Mouse (Mus musculus): ENCODE measurements around the gene Gprc5c.

The Gprc5c gene

DNA sequence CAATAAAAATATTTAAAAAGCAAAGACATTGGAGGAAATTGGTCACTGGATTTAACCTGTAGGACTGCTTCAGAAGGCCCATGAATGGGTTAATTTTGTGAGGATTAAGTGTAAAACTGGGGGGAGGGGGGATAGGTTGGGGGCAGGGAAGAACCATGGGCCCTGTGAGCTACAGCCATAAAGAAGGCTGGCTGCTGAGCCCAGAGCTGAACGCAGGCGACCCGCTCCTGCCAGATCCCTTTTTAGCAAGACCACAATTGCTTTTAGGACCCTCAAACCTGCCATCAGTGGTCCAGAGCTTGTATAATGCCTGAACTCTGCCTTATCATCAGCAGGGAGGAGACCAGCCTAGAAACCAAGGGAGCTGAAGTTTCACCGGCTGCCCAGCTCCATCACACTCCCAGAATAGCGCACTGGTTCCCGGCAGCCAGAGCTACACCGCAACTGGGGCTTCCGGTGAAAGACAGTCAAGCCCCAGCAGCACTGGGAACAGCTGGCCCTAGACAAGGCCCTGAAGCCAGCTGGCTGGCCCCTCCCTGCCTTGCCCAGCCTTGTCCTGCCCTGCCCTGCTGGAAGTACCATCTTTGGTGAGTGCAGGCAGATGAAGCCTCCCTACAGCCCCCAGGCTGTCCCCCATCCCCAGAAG lies 7.0 kb upstream of the Gprc5c start:
- DNase-seq (ENCODE audit: low spot score in 2 of 2), result no peak

DNA sequence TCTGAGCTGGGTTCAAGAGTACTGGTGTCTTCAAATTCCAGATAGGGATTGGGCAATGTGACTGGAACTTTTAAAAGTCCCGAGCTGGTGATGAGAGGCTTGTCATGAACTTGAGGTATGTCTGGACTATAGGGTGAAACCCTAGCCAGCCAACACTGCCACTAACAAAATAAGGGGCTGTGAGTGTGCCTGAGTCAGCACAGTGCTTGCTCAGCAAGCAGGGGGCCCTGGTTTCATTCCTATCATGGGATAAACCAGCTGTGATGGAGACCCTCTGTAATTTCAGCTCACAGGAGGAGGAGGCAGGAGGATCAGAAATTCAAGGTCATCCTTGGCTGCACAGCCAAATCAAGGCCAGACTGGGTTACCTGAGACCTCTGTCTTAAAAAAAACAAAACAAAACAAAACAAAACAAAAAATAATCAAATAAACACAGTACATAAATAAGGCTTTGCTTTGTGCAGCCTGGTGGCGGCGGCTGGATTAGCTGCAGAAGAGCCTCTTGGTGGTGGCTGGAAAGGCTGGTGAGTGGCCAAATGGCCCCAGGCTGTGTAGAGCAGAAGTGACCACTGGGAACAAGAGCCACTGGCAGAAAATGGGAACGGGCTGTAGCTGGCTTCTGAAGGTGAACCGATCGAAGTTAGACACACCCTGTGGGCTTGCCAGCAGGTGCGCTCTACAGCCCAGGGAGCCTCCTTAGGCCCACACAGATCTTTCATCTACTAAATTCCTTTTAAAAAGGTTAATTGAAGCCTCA lies 6.3 kb upstream of the Gprc5c start:
- DNase-seq (ENCODE audit: low spot score in 2 of 2), result no peak

DNA sequence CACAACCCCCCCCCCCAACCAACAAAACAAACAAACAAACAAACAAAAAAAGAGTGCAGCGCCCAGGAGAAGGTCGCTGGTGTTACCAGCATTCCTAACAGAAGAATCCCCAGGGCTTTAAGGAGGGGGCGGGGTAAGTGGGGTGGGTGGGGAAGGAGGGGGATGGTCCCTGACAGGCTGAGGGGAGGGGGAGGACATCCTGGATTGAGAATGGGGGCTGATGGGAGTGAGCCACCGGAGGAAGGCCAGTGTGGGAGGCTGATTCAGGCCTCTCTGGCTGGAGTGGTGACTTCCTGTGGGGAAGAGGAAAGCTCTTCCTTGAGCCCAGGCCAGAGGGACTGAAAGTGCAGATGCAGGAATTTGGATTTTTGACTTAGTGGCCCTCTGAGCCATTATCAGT lies 4.6 kb upstream of the Gprc5c start:
- DNase-seq (ENCODE audit: low spot score in 2 of 2), result no peak

DNA sequence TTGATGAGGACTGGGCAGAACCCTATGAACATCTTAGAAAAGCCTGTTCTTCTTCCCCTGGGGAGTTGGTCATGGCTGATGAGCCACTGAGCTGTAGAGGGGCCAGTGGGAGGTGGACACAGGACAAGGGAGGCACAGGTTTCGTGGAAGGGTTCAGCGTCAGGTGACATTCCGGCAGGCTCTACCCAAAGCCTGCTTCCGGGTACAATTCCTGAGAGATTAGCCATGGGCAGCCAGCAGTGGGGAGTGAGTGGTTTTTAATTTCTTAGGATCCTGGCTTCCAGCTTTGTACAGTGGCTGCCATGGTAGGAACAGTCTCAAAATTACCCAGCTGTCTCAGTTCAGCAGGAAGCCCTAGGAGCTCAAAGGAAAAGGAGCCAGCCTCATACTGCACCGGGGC lies 3.9 kb upstream of the Gprc5c start:
- no peak for DNase-seq (ENCODE audit: low spot score in 2 of 2)

DNA sequence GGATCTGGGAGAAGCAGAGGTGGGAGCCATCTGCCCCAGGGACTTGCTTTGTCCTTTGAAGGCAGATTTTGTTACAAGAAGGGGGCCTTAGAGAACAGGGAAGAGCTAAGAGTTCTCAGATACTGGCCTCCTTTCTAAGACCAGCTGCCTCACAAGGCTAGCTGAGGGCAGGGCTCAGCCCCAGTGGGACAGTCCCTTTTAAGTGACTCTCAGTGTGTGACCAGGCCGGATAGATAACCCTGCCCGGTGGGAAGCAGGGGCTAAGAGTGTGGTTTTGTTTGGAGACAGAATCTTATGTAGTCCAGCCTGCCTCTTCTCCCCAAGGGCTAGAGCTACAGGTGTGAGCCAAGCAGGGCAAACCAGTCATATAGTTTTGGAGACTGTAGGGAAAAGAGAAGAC lies 1.4 kb upstream of the Gprc5c start:
- no peak for DNase-seq (ENCODE audit: low spot score in 2 of 2)

DNA sequence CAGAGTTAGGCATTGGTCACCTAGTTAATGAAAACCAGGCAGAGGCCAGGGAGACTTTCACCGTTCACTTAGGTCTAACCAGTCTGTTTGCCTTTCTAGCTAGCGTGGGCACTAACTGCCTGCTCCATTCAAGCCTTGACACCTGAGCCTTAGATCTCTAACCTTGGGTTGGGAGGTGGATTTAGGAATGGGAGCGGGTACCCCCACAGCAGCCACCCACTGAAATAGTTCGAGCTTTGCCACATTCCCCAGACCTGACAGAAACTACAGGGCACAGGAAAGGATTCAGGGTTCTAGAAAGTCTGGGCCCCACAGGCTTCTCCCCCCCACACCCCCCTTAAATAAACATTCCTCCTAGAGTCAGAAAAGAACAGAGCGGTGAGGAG lies 893 bp upstream of the Gprc5c start:
- DNase-seq (ENCODE audit: low spot score in 2 of 2), result no peak

DNA sequence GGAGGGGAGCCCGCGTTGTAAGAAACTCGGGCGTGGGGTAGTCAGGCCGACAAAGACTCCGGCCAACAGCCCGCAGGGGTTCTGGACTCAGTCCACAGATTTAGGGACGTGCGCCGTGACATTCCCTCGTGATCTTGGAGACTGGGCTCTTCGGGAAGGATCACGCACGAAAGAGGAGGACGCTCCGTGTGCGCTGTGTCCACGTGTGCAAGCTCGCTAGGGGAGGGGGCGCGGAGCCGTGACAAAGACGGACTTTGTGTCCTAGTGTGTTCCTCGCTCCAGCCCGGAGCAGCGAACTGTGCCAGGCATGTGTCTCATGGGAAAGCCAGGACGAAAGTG lies 286 bp downstream of the Gprc5c start:
- no peak for DNase-seq (ENCODE audit: low spot score in 2 of 2)

DNA sequence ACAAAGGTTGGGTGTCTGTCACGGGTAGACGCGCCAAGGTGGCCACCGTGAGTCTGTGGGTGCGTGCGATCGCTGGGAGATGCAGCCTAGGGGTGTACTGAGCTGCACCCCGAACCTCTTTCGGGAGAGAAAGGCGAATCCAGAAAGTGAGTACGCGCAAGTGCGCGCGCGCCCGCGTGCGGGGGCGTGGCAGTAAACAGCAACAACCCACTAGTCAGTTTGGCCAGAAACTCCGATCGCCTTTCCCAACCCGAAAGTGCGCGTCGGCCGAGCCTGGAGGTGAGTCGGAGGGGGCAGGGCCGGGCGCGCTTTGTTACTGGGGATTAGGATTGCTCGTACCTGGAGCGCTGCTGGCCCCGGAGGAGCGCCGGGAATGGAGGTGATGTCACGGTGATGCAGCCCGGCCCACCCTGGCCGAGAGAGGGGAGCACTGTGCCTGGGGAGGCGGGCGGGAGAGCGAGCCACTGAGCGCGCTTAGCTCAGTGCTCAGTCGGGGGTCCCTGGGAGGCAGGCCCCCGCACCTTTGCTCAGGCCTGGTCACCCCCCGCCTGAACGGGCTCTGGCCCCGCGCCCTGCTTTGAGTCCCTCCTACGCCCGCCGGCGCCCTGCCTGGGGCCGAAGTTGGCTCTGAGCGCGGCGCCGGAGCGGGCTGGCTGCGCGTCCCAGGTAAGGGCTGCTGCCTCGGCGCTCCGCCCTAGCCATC lies 807 bp downstream of the Gprc5c start:
- DNase-seq (ENCODE audit: low spot score in 2 of 2), result no peak

DNA sequence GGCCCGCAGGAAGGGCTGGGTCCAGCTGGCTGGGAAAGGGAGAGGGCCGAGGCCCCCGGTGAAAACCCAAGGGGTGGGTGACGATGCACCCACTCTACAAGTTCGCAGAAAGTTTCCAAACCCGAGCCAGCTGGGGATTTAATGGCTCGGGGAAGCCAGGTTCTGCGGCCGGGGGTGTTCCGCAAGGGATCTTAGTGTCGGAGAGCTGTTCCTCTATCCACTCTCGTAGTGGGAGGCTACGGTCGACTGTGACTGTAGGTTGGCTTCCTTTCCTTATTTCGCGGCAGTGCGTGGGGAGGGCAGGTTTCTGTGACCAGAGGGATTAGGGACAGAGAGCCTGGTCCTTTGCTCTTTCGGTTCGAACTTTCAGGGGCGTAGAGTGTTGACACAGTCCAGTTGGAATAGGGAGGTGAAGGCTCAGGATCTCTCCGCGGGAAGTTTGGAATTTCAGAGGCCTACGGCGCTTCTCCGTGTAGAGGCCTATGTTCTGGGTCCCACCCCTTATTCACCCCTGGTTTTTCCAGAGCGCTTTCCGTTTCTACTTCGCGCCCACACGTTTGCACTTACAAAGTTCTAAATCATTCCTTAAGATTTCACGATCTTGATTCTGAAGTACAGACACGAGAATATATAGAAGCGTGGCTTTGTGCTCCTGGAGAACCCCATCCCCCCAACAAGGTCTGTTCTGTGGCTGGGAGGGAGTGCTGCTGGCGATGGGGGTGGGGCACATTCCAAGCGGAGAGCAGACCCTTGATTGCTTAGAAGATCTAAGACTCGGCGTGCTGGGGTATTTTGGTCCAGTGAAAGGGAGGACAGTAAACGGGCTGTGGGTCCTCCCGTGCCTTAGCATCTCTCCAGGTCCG lies 1.6 kb downstream of the Gprc5c start:
- DNase-seq (ENCODE audit: low spot score in 2 of 2), result no peak

DNA sequence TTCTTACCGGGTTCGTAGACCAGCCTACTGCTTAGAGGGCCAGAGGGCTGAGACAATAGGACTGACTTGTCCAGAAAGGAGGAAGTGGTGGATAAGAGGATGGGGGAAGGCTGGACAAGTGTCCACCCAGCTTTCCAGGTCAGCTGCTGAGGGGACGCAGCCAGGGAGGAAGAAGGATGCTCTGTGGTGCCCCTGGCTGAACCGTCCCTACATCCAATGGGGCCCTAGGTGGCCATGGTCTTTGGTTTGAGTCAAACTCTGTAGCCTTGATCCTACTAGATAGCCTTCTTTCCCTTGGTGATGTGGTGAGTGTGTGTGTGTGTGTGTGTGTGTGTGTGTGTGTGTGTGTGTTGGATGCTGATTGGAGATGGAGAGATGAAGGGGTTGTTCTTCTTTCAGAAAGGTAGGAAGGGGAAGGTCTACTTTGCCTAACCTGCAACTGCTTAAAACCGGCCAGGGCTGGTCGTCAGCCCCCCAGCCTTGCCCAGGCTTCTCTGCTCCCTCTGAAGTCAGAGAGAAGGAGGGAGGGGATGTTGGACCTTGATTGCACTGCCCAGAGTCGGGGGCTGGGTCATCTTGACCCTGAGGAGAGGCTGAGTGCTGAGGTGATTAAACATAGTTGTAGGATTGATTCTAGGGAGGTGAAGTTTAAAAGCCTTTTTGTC lies 2.4 kb downstream of the Gprc5c start:
- no peak for DNase-seq (ENCODE audit: low spot score in 2 of 2)

DNA sequence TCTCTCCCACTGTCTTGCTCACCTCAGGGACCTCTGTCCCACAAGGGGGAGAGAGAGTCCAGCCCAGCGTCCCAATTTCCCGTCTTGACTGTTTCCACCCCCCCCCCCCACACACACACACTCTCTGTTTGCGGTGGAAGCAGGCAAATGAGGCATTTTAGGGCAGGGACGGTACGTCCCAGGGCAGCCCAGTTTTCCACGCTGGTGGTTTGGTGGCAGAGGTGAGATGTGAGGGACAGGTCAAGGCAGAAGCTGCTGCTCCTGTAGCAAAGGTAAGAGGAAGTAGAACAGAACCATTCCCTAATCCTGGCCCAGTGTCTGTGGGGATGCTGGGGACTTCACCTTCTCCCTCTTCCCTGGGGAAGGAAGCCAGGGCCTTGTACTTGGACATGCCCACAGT lies 3.6 kb downstream of the Gprc5c start:
- DNase-seq (ENCODE audit: low spot score in 2 of 2), result no peak

DNA sequence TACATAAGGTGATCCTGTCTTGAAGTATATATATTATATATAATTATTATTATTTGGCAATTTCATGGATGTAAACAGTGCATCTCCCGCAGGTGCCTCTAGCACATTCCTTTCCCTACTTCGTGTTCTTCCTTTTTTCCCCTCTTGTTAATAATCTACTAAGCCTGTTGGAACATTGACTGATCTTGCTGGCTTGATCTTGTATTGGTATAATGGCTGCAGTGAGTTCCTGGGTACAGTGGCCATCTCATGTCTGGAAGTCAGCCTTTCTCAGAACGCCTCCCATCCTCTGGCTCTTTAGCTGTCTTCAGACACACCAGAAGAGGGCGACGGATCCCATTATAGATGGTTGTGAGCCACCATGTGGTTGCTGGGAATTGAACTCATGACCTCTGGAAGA lies 5.2 kb downstream of the Gprc5c start:
- no peak for DNase-seq (ENCODE audit: low spot score in 2 of 2)

DNA sequence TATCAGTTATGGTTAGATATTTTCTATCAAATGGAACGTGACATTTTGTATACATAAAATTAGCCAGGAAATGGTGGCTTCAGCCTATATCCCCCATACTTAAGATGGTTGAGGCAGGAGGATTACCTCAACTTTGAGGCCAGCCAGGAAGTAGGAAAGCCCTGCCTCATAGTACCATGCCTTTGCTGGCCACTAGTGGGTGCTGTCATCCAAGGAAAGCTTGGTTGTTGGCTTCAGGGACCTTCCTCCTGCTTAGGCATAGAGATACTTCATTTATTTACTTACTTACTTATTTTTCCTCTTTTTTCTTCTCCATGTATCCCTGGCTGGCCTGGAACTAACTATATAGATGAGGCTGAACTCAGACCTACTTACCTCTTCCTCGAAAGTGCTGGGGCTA lies 7.7 kb downstream of the Gprc5c start:
- peak in 1 of 2 experiments; percentile 28 for DNase-seq (ENCODE audit: low spot score in 2 of 2)

DNA sequence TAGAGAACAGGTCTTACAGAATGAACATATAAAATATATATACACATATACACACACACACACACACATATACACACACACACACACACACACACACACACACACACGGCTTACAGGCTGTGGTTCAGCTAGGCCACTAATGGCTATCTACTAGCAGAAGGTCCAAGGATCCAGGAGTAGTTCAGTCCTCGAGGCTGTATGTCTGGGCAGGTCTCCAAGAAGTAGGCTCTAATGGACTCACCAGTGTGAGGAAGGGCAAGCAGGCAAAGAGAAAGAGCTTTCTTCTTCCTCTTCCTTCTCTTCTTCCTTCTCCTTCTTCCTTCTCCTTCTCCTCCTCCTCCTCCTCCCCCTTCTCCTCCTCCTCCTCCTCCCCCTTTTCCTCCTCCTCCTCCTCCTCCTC lies 10.1 kb downstream of the Gprc5c start:
- no peak for DNase-seq (ENCODE audit: low spot score in 2 of 2)

DNA sequence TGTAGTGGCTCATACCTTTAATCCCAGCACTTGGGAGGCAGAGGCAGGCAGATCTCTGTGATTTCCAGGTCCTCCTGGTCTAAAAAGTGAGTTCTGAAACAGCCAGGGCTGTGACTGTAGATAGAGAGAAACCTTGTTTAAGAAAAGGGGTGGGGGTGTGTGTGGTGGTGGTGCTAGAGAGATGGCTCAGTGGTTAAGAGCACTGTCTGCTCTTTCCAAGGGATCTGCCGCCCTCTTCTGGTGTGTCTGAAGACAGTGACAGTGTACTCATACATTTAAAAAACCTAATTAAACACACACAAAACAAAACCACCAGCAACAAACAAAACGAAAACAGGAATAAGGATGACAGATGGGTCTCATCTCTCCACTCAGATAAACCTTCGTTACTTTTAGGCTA lies 11.7 kb downstream of the Gprc5c start:
- DNase-seq (ENCODE audit: low spot score in 2 of 2), result no peak

DNA sequence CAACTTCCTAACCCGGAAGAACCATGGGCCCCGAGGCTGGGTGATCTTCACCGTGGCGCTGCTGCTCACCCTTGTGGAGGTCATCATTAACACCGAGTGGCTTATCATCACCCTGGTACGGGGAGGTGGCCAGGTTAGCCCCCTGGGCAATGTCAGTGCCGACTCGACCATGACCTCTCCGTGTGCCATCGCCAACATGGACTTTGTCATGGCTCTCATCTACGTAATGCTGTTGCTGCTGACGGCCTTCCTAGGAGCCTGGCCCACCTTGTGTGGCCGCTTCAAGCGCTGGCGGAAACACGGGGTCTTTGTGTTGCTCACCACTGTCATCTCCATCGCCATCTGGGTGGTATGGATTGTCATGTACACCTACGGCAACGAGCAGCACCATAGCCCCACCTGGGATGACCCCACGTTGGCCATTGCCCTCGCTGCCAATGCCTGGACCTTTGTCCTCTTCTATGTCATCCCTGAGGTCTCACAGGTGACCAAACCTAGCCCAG lies 13.0 kb downstream of the Gprc5c start:
- DNase-seq (ENCODE audit: low spot score in 2 of 2), result no peak

DNA sequence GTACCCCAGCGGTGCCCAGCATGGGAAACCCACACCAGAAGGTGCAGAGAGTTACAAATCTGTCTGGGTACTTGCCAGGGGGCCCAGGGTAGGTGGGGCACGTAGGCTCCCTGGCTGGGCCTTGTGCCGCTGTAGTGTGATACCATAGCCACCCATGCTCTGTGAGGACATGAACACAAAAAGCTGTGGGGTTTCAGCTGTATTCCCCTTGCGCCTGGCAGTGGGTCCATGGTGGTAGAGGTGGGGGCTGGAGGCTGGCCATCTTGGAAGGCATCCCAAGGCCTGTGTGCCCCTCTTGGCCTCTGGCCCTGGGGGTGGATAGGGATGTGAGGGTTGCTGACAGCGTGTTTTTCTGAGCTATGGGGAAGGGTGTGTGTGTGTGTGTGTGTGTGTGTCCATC lies 15.0 kb downstream of the Gprc5c start:
- no peak for DNase-seq (ENCODE audit: low spot score in 2 of 2)

DNA sequence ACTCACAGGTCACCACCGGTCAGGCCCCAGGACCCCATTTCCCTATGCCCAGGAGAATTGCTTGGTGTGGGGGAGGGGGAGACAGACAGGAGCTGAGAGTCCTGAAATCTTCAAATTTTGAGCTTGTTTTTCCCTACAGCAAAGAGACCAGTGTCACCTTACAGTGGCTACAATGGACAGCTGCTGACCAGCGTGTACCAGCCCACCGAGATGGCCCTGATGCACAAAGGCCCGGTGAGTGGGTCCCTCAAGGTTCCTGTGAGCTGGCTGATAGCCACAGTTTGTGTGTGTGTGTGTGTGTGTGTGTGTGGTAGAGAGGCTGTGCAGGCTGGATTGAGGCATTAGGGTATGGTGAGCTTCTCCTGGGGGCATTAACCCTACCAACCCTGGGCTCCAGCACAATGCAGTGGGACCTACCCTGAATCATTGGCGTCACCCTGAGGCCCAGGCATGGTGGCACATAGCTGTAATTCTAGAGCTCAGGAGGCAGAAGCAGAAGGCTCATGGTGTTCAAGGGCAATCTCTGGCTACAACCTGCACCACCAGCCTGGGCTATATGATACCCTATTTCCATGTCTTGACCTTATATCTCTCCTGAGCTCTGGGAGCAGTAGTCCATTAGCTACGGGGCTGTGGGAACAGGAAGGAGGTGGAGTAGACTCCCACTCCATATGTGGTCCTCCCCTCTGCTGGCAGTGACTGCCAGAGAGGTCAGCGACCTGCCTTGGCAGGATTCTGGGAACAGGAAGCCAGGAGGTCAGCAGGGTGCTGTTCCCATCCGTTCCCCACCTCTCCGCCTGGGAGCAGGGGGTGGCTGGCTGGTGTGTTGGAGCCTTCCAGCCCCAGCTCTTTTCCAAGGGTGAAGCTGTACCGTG lies 15.8 kb downstream of the Gprc5c start:
- DNase-seq (ENCODE audit: low spot score in 2 of 2), result no peak

DNA sequence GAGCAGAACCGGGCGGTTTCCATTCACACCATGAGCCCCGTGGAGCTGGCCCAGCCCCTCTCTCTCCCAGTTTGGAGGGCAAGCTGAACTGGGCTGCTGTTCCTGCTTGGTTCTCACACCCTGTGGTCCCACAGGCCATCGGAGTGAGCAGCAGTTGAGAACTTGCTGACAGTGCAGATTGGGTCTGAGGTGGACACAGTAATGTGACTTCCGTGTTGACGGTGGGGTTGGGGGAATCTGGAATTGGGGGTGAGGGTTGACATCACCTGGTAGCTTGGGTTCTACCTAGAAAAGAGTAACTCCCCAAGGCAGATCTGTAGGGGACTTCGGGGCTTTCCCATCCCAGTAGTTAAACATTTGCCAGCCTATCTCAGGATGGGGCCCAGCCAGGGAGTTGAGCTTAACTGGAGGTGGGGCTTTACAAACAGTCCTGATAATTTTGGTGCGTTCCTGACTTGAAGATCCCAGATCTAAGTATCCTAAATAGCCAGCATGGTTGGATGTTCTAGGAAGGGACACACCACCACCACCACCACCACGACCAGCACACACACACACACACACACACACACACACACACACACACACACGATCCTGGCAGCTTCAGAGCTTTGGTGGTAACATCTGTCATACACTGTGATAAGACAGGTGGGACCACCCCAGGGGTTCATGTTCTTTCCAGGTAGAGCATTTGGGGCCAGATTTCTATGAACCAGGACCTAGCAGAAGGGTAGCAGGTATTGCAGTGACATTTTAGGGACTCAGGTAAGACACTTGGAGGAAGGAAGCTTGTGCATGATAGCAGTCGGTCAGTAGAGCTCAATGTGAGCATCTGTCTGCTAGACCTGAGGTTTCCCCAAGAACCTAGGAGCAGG lies 16.6 kb downstream of the Gprc5c start:
- DNase-seq (ENCODE audit: low spot score in 2 of 2), result no peak

DNA sequence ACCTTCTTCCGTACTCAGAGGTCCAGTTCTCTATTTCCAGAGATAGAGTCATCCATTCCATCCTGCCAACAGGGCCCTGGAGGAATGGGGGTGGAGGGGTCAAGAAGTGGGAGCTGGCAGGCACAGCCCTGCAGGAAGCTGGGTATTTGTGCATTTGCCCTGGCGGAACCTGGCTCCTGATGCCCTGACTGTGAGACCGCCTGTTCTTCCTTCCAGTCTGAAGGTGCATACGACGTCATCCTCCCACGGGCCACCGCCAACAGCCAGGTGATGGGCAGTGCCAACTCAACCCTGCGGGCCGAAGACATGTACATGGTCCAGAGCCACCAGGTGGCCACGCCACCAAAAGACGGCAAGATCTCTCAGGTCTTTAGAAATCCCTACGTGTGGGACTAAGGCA lies 17.3 kb downstream of the Gprc5c start:
- no peak for DNase-seq (ENCODE audit: low spot score in 2 of 2)

All from natural killer cell, adult 2 months (primary cell).